Mouse (Mus musculus) adrenal gland, postnatal 25 days (tissue): ENCODE results near the gene Plin5. TPM values are rescaled to one million over a fixed set of nuclear protein-coding genes. Genes with fewer than 3 reads are reported as not detected.

ENCODE experiments used
- DNase-seq: peaks from one replicate; pipeline ENCODE4 v3.0.0; 2021; ENCODE audit warnings: mixed read lengths
- total RNA-seq: library from RNA; stranded (reverse); gene quantifications from 2 replicates; pipeline ENCODE4 v1.2.3, GENCODE M21; 2021

Plin5 gene
- total RNA-seq, 1 experiment from 2014 or later: 55.3 TPM

DNA sequence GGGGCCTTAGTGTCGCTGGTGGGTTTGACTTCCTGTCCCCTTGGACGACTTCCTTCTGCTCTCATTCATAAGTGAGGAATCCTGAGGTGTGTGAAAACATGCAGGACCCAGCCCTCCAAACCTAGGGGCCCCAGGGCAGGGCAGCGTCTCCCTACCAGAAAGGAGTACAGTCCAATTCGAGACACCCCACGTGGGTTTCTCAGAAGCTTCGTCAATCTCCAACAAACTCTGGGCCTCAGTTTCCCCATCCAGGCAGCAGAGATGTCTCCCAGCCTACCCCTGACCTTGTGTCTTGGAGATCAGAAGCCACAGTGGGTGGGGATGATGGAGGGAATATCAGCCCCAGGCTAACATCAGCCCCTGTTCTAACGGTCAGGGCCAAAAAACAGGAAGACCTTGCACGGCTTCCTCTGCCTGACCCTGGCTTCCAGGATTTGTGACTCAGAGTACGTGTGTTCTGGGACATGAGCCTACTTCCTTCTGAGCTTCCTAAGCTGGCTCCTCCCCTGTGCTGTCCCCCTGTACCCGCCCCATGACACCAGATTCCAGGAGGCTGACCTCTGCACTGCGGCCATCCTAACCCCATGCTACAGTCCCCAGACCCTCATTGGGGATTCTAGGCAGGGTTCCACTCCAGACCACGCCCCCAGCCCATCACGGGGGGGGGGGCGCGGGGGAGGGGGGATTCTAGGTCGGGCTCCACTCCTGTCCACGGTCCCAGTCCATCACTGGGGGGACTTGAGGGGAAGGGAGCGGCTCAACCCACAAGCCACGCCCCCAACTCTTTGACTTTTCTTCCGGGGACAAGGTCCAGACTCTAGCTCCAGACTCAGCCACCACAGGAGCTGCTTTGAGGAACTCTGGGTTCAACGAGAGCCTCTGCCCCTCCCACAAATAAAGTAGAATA lies 16.3 kb upstream of the Plin5 start:
- peak; percentile 52 for DNase-seq

DNA sequence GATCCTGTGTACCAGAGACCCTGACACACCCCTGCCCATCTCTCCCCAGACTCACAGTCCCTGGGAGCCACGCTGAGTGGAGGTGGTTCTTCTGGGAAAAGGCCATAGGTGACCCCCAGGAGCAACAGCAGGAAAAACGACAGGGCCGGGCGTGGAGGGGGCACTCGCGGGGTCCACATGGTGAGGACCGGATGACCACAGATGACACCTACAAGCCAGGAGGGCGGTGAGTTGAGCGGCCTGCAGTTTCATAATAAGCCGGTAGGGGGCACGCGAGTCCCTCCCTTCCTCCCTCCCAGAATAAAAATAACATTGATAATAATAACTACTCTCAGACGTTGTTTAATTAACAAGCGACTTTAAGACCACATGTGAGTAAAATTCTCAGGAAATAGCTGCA lies 15.3 kb upstream of the Plin5 start:
- DNase-seq: peak; percentile 64

GRCm38 (mm10) chr17:56131814-56132213 lies 14.4 kb upstream of the Plin5 start:
- DNase-seq: peak; percentile 82

DNA sequence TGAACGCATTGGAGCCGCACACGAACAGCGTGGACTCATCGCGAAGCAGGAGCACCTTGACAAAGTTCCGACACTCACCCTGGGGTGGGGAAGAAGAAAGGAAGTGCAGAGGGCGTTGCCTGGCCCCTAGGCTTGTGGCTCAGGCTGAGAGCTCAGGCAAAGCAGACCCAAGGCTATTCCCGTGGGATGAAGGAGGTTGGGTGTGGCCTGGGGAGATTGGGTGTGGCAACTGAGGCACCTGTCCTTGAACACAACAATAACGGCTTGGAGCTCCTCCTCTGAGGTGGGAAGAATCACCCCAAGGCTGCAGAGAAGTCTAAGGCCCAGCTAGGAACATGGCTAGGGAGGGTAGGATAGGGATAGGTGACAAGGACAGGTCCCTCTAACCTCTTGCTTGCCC lies 13.7 kb upstream of the Plin5 start:
- no peak for DNase-seq

DNA sequence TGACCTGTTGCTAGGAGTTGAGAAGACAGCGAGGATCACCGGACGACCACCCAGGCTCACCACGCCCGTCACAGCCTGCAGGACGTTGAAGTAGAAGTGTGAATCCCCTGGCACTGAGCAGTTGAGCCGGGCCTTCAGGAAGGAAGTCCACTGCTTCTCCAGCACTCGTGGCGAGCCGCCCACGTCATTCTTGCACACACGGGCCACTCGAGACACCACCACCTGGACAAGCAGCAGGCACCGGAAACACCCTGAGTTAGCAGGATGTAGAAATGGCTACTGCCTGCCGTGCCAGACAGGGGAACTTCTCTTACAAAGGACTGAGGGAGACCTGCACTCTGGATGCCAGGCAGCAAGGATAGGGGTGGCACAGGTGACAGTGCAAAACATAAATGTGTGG lies 10.8 kb upstream of the Plin5 start:
- DNase-seq: no peak

- DNase-seq: no peak
Observed at GRCm38 (mm10) chr17:56126175-56126574, 8.8 kb upstream of the Plin5 start.

GRCm38 (mm10) chr17:56125276-56125630 lies 7.9 kb upstream of the Plin5 start:
- DNase-seq: no peak

DNA sequence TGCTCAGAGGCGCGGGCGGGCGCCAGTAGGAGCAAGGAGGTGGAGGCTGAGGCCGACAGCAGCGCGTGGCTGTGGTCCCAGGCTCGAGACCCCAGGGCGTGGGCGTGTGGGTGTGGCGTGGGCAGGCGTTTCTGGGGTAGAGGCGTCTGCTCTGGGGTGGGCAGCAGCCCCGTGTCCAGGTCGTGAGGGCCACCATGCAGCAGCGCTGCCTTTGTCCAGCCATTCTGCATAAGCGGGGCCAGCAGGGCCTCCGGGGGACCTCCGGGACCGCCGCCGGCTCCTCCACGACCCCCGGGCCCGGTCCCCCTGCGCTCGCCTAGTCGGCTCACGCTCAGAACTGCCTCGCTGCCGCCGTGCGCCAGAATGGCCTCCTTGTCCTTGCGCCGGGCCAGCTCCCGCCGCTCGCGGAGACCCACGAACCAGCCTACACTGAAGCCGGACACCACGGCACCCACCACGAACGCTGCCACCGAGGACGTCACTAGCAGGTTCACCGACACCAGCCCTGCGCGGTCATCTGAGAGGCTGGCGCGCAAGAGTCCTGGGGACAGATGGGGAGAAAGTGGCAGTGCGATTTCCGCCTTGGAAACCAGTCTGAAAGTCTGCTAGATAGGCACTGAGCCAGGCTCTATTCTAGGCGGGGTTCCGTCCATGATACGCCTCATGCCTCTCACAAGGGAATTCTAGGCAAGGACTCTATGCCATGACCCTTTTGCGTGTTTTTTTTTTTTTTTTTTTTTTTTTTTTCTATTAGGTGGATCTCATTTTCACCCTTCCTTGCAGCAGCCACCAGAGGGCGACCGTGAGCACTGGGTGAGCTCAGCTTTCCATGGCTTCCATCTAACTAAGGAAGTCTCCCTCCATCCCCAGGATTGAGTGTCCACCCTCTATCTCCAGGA lies 7.2 kb upstream of the Plin5 start:
- peak; percentile 73 for DNase-seq

- no peak for DNase-seq
Observed at GRCm38 (mm10) chr17:56123681-56124340, 6.4 kb upstream of the Plin5 start.

DNA sequence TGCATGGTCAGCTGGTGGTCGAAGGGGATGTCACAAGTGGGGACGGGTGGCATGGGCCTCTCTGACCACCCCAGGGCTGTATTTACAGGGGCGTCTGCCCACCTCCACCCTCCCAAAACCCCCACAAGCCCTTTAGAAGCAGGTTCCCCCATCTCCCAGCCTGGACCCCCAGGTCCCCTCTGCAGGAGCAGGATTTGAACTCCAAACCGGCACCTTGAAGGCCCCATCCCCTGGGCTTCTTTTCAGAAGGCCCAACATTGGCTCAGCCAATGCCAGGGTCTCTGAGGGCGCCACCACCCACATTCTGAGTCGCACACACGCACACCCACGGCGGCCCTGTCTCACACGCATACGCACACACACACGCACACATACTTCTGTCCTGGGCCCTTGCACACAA lies 5.8 kb upstream of the Plin5 start:
- DNase-seq: no peak

GRCm38 (mm10) chr17:56121826-56122225 lies 4.4 kb upstream of the Plin5 start, which contains the start of gene Lrg1:
Gene Lrg1, minus strand, starts transcription at chr17:56122001.
- DNase-seq: no peak

DNA sequence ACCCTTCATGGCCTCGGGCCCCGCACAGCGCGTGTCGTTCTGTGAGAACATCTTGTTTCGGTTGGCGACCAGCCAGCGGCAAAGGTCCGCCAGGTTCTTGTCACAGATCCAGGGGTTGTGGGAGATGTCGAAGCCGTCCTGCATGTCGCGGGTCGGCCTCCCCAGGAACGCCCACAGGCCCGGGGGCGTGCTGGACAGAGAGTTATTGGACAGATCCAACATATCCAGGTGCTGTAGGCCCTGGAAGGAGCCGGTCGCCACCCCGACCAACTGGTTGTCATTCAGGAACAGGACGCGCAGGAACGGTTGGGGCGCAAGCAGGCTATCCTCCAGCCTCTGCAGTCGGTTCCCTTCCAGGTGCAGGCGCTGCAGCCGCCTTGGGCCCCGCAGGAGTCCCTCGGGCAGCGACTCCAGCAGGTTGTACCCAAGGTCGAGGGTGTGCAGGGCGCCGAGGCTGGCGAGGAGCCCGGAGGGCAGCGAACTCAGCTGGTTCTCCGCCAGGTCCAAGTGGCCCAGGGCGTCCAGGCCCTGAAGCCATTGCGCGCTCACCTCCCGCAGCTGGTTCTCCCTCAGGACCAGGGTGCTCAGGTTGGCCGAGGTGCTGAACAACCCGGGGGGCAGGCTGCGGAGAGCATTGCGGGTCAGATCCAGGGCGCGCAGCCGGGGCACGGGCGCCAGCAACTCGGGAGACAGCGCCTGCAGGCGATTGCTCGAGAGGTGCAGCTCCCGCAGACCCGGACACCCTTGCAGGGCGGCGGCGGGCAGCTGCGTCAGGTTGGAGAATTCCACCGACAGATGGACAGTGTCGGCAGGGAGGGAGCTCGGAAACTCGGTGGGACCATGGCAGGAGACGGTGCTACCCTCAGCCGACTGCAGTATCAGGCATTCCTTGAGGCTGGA lies 2.8 kb upstream of the Plin5 start:
- peak; percentile 81 for DNase-seq

GRCm38 (mm10) chr17:56119431-56119830 lies 2.0 kb upstream of the Plin5 start:
- DNase-seq: no peak

- DNase-seq: peak; percentile 71
Observed at GRCm38 (mm10) chr17:56116193-56116592, 1.2 kb downstream of the Plin5 start.

GRCm38 (mm10) chr17:56112743-56113142 lies 4.7 kb downstream of the Plin5 start:
- no peak for DNase-seq

DNA sequence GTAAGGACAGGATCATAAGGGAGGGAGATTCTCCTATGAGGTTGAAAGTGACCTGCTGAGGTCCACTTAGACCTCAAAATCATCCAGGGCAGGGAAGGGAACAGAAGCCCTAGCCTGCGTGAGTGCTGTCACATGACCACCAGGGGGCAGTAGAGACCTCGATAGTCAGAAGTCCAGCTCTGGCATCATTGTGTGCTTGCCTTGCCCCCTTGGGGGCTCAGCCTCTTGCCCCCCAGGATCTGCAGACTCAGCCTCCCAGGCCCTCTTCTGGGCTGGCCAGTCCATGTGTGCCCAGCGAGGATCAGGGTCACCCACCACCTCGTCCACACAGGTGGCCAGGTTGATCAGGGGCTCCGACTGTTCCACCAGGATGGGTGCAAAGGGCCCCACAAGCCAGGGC lies 5.5 kb downstream of the Plin5 start:
- DNase-seq: no peak

- no peak for DNase-seq
Observed at GRCm38 (mm10) chr17:56111021-56111420, 6.4 kb downstream of the Plin5 start.

DNA sequence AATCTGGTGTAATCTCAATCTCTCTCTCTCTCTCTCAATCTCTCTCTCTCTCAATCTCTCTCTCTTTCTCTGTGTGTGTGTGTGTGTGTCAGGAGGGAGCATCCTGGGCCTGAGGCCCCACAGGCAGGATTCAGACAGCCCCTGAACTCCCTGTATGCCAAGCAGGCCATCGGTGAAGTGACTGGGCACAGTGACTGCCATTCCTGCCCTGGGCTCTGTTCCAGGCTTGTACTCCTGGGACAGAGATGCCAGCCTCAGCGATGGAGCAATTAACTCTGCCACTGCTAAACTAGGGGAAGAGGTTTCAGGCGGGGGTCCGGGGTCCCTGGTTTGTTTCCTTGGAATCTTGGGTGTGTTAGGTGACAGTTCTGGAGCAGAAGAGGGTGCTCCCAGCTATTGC lies 6.8 kb downstream of the Plin5 start:
- DNase-seq: peak; percentile 56

DNA sequence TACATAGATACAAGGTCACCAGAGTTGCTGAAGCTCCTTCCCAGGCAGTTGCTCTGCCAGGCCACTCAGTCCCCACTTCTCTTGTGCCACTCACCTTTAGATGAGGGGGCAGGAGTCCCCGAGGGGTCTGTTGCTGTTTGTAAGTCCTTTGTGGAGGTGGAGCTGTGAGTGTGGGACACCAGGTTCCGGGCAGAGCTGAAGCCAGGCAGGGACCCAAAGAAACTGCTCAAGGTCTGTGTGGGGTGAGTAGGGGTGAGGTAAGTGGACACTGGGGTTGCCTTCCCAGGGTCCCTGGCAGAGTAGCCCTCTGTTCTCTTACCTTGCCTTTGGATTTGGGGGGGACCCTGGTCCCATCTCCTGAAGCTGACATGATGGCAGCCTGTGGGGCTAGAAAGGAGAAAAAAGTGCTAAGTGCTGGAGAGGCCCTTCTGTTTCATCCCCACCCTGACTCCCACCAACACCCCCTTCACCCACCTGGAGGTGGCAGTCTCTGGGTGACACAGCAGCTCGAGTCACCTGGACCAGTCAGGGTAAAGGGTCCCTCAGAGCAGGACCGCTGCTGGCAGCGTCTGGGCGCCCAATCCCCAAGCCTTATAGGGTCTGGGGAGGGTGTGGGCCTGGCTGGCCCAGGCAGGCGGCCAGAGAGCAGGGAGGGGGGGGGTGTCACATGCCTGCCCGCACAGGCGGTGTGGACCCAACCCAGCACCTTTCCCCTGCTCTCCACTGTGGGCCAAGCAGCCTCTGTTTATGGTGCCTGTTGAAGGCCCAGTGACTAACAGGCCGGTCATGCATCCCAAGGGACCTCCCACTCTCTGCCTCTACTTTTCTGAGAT lies 8.0 kb downstream of the Plin5 start, which contains the start of gene Plin4:
Gene Plin4, minus strand, starts transcription at position 585 of the 833 bp plus-strand sequence.
- DNase-seq: peak; percentile 56

DNA sequence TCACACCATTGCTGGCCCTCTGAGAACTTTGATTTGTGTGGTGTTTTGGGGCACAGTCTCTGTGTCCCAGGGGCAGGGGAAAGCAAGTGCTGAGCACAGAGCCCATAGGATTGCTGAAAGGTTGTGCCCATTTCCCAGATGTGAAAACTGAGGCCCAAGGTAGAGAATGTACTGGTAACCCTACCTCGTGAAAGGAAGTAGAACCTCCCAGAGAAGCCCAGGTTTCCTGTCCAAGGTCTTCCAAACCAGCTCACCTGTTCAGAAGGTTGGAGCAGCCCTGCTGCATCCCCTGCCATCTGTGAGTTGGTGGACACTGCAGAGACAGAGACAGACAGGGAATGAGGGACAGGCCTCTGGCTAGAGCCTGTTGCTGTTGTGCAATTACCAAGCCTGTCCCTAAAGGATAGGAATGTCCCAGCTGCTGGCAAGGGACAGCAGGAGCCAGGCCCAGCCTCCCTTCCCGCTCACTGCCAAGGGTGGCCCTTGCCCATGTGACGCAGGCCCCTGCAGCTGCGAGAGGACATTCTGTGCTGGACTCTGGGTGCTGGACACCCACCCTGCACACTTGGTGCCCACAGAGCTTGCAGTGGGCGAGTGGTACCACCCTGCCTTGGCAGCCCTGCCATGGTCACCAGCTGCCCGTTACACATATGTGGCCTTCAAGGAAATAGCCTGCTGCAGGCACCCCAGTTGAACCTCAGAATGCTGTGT lies 8.9 kb downstream of the Plin5 start:
- DNase-seq: peak; percentile 65
